Mouse (Mus musculus): ENCODE measurements around the gene Ncor2. TPM values are rescaled to one million over a fixed set of nuclear protein-coding genes. Genes with fewer than 3 reads are reported as not detected.

The Ncor2 gene
- polyA plus RNA-seq, 1 experiment from 2014 or later: 17.0 TPM

- H3K9ac ChIP-seq: no peak overlapping the region
- H3K27ac ChIP-seq (ENCODE audit: poor library complexity, severe bottlenecking): peak overlapping the region; percentile 69
- H3K27me3 ChIP-seq (replicated peaks): no peaks in the 10 kb centered on the region
- H3K36me3 ChIP-seq: no peaks in the 10 kb centered on the region
- peaks cover 90% of the 10 kb centered on the region for H3K4me1 ChIP-seq (replicated peaks)
- WGBS: 82% methylated on average over 14 of the region's 14 CpGs
- H3K4me3 ChIP-seq: no peak overlapping the region
- no peak for ATAC-seq (ENCODE audit: insufficient number of reproducible peaks, low FRiP score)
- H3K9me3 ChIP-seq (replicated peaks): no peaks in the 10 kb centered on the region
- H3K4me2 ChIP-seq: no peak overlapping the region
Observed at GRCm38 (mm10) chr5:125165993-125166392, 13.0 kb downstream of the Ncor2 start.

GRCm38 (mm10) chr5:125164465-125165167 is 14.4 kb downstream of the Ncor2 start:
- 31% methylated on average over 12 of the region's 12 CpGs for WGBS
- Histone ChIP-seq H3K4me2 (0 out of 2 replicates have a peak overlapping the region, but pooled peaks have one; percentile 11), H3K9me3 (replicated peaks) (no peaks in the 10 kb centered on the region), H3K4me3 (no peak overlapping the region), H3K4me1 (replicated peaks) (peaks cover 88% of the 10 kb centered on the region), H3K36me3 (no peaks in the 10 kb centered on the region), H3K27me3 (replicated peaks) (no peaks in the 10 kb centered on the region), H3K9ac (peak overlapping the region; percentile 64), H3K27ac (ENCODE audit: poor library complexity, severe bottlenecking) (peak overlapping the region; percentile 69)
- peak; percentile 19; the same call in 1 of the 2 replicates for ATAC-seq (ENCODE audit: insufficient number of reproducible peaks, low FRiP score)

- Histone ChIP-seq H3K4me1 (replicated peaks) (peaks cover 88% of the 10 kb centered on the region), H3K27me3 (replicated peaks) (no peaks in the 10 kb centered on the region), H3K9me3 (replicated peaks) (no peaks in the 10 kb centered on the region), H3K27ac (ENCODE audit: poor library complexity, severe bottlenecking) (no peak overlapping the region; the same call in 1 of the 2 replicates), H3K4me3 (no peak overlapping the region), H3K4me2 (no peak overlapping the region), H3K36me3 (no peaks in the 10 kb centered on the region), H3K9ac (peak overlapping the region; percentile 54; the same call in 1 of the 2 replicates)
- 25% methylated on average over 8 of the region's 8 CpGs for WGBS
- no peak for ATAC-seq (ENCODE audit: insufficient number of reproducible peaks, low FRiP score)
Observed at GRCm38 (mm10) chr5:125163441-125164050, 15.5 kb downstream of the Ncor2 start.

- no peak overlapping the region for H3K9ac ChIP-seq
- H3K36me3 ChIP-seq: no peaks in the 10 kb centered on the region
- H3K27me3 ChIP-seq (replicated peaks): no peaks in the 10 kb centered on the region
- ATAC-seq (ENCODE audit: insufficient number of reproducible peaks, low FRiP score): no peak
- H3K4me3 ChIP-seq: no peak overlapping the region
- no peak overlapping the region for H3K4me2 ChIP-seq
- H3K9me3 ChIP-seq (replicated peaks): no peaks in the 10 kb centered on the region
- no peak overlapping the region for H3K27ac ChIP-seq (ENCODE audit: poor library complexity, severe bottlenecking)
- H3K4me1 ChIP-seq (replicated peaks): peaks cover 88% of the 10 kb centered on the region
- WGBS: 41% methylated on average over 2 of the region's 3 CpGs
Observed at GRCm38 (mm10) chr5:125162461-125162860, 16.6 kb downstream of the Ncor2 start.

- Histone ChIP-seq H3K9ac (peak overlapping the region; percentile 46; the same call in 1 of the 2 replicates), H3K36me3 (no peaks in the 10 kb centered on the region), H3K4me1 (replicated peaks) (peaks cover 84% of the 10 kb centered on the region), H3K9me3 (replicated peaks) (no peaks in the 10 kb centered on the region), H3K4me2 (peak overlapping the region; percentile 51), H3K4me3 (no peak overlapping the region), H3K27ac (ENCODE audit: poor library complexity, severe bottlenecking) (peak overlapping the region; percentile 88), H3K27me3 (replicated peaks) (no peaks in the 10 kb centered on the region)
- WGBS: 50% methylated on average over 14 of the region's 14 CpGs
- no peak for ATAC-seq (ENCODE audit: insufficient number of reproducible peaks, low FRiP score)
Observed at GRCm38 (mm10) chr5:125159804-125160405, 19.1 kb downstream of the Ncor2 start.

GRCm38 (mm10) chr5:125159293-125159692 is 19.7 kb downstream of the Ncor2 start:
- no peaks in the 10 kb centered on the region for H3K36me3 ChIP-seq
- H3K9me3 ChIP-seq (replicated peaks): no peaks in the 10 kb centered on the region
- peaks cover 84% of the 10 kb centered on the region for H3K4me1 ChIP-seq (replicated peaks)
- H3K27ac ChIP-seq (ENCODE audit: poor library complexity, severe bottlenecking): peak overlapping the region; percentile 88
- no peaks in the 10 kb centered on the region for H3K27me3 ChIP-seq (replicated peaks)
- peak overlapping the region; percentile 60 for H3K9ac ChIP-seq
- WGBS: 7% methylated on average over 12 of the region's 12 CpGs
- peak; percentile 64 for ATAC-seq (ENCODE audit: insufficient number of reproducible peaks, low FRiP score)
- no peak overlapping the region for H3K4me3 ChIP-seq
- peak overlapping the region; percentile 51 for H3K4me2 ChIP-seq

GRCm38 (mm10) chr5:125158232-125158961 is 20.6 kb downstream of the Ncor2 start:
- H3K9me3 ChIP-seq (replicated peaks): no peaks in the 10 kb centered on the region
- no peaks in the 10 kb centered on the region for H3K36me3 ChIP-seq
- H3K4me2 ChIP-seq: peak overlapping the region; percentile 51
- no peak overlapping the region for H3K4me3 ChIP-seq
- H3K4me1 ChIP-seq (replicated peaks): peaks cover 84% of the 10 kb centered on the region
- ATAC-seq (ENCODE audit: insufficient number of reproducible peaks, low FRiP score): peak; percentile 23; the same call in 1 of the 2 replicates
- WGBS: 14% methylated on average over 21 of the region's 21 CpGs
- H3K9ac ChIP-seq: peak overlapping the region; percentile 60
- peak overlapping the region; percentile 88 for H3K27ac ChIP-seq (ENCODE audit: poor library complexity, severe bottlenecking)
- H3K27me3 ChIP-seq (replicated peaks): no peaks in the 10 kb centered on the region

- no peaks in the 10 kb centered on the region for H3K27me3 ChIP-seq (replicated peaks)
- H3K9ac ChIP-seq: peak overlapping the region; percentile 21; the same call in 1 of the 2 replicates
- 51% methylated on average over 8 of the region's 8 CpGs for WGBS
- no peak overlapping the region; the same call in none of the 2 replicates for H3K27ac ChIP-seq (ENCODE audit: poor library complexity, severe bottlenecking)
- no peaks in the 10 kb centered on the region for H3K9me3 ChIP-seq (replicated peaks)
- H3K36me3 ChIP-seq: no peaks in the 10 kb centered on the region
- peak overlapping the region; percentile 51; the same call in 1 of the 2 replicates for H3K4me2 ChIP-seq
- ATAC-seq (ENCODE audit: insufficient number of reproducible peaks, low FRiP score): no peak
- no peak overlapping the region for H3K4me3 ChIP-seq
- peaks cover 84% of the 10 kb centered on the region for H3K4me1 ChIP-seq (replicated peaks)
Observed at GRCm38 (mm10) chr5:125157375-125158033, 21.5 kb downstream of the Ncor2 start.

- ATAC-seq (ENCODE audit: insufficient number of reproducible peaks, low FRiP score): no peak
- H3K9ac ChIP-seq: peak overlapping the region; percentile 41; the same call in 1 of the 2 replicates
Observed at GRCm38 (mm10) chr5:125156418-125157205, 22.4 kb downstream of the Ncor2 start.

GRCm38 (mm10) chr5:125155451-125155850 is 23.6 kb downstream of the Ncor2 start:
- ATAC-seq (ENCODE audit: insufficient number of reproducible peaks, low FRiP score): no peak
- peaks cover 96% of the 10 kb centered on the region for H3K4me1 ChIP-seq (replicated peaks)
- H3K27ac ChIP-seq (ENCODE audit: poor library complexity, severe bottlenecking): no peak overlapping the region
- no peak overlapping the region for H3K4me3 ChIP-seq
- H3K9ac ChIP-seq: no peak overlapping the region
- no peak overlapping the region for H3K4me2 ChIP-seq
- no peaks in the 10 kb centered on the region for H3K9me3 ChIP-seq (replicated peaks)
- WGBS: 94% methylated on average over 4 of the region's 4 CpGs
- no peaks in the 10 kb centered on the region for H3K27me3 ChIP-seq (replicated peaks)
- no peaks in the 10 kb centered on the region for H3K36me3 ChIP-seq

More at GRCm38 (mm10) chr5:125156418-125157205, 22.4 kb downstream of the Ncor2 start:
- no peak overlapping the region; the same call in 1 of the 2 replicates for H3K27ac ChIP-seq (ENCODE audit: poor library complexity, severe bottlenecking)
- no peaks in the 10 kb centered on the region for H3K27me3 ChIP-seq (replicated peaks)
- H3K4me2 ChIP-seq: 0 out of 2 replicates have a peak overlapping the region, but pooled peaks have one; percentile 1
- 78% methylated on average over 22 of the region's 22 CpGs for WGBS
- no peaks in the 10 kb centered on the region for H3K9me3 ChIP-seq (replicated peaks)
- no peaks in the 10 kb centered on the region for H3K36me3 ChIP-seq
- no peak overlapping the region for H3K4me3 ChIP-seq
- H3K4me1 ChIP-seq (replicated peaks): peaks cover 88% of the 10 kb centered on the region
